Mouse (Mus musculus) MEL (cell line): ENCODE data around the gene Tomt.

ENCODE experiments used
- EP300 ChIP-seq, 2 experiments: IDR thresholded peaks; 2 replicates each; pipeline ENCODE4 v1.6.1; 2011; ENCODE audit warnings: improper control_type of control experiment in 2 of 2, low read length in 2 of 2, low read depth in 1 of 2, mild to moderate bottlenecking in 1 of 2
- GABPA ChIP-seq: IDR thresholded peaks from 2 replicates; pipeline ENCODE4 v1.6.1; 2012; ENCODE audit warnings: low read depth, mild to moderate bottlenecking, inconsistent platforms, low read length, improper control_type of control experiment, moderate library complexity
- GATA1 ChIP-seq: IDR thresholded peaks from 2 replicates; pipeline ENCODE4 v1.6.1; 2011; ENCODE audit warnings: low read depth, low read length, improper control_type of control experiment
- HCFC1 ChIP-seq: IDR thresholded peaks from 2 replicates; pipeline ENCODE4 v1.6.1; 2012; ENCODE audit warnings: low read depth, mild to moderate bottlenecking, inconsistent platforms, low read length, improper control_type of control experiment, moderate library complexity
- MEF2A ChIP-seq: IDR thresholded peaks from 2 replicates; pipeline ENCODE4 v1.6.1; 2014; ENCODE audit warnings: low read depth, mild to moderate bottlenecking, inconsistent platforms, low read length, improper control_type of control experiment; ENCODE audit not compliant: poor library complexity, insufficient replicate concordance, severe bottlenecking; ENCODE audit errors: extremely low read depth
- MXI1 ChIP-seq: IDR thresholded peaks from 2 replicates; pipeline ENCODE4 v1.6.1; 2011; ENCODE audit warnings: mild to moderate bottlenecking, low read depth, low read length, improper control_type of control experiment
- POLR2A ChIP-seq, 2 experiments: IDR thresholded peaks; 2 replicates each; pipeline ENCODE4 v1.6.1; 2011 to 2012; ENCODE audit warnings: low read length in 2 of 2, mild to moderate bottlenecking in 2 of 2, control low read depth in 1 of 2, improper control_type of control experiment in 1 of 2, low read depth in 1 of 2, moderate library complexity in 1 of 2; ENCODE audit not compliant: control insufficient read depth in 1 of 2, insufficient read depth in 1 of 2, poor library complexity in 1 of 2

DNA sequence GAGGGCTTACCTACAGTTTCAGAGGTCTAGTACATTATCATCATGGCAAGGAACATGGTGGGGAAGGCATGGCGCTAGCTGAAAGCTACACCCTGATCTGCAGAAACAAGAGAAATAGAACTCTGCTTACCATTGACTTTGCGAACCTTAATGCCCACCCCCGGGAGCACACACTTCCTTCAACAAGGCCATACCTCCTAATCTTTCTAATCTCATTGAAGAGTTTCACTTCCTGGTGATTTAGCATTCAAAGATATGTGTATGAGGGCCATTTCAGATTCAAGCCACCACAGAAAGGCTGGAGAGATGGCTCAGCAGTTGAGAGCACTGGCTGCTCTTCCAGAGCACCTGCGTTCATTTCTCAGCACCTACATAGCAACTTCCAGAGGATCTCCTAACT is 49.1 kb downstream of the Tomt start, which contains the start of gene Folr2:
- TF ChIP-seq GABPA (no peak), MXI1 (no peak), HCFC1 (no peak), MEF2A (no peak), EP300 (IDR thresholded peaks at IDR 0.05; ENCODE audit: low read depth in 1 of 2, low read length in 2 of 2) (no peak), POLR2A (IDR thresholded peaks at IDR 0.05; ENCODE audit: control insufficient read depth in 1 of 2, insufficient read depth in 1 of 2, low read depth in 1 of 2, low read length in 2 of 2, poor library complexity in 1 of 2) (no peak), GATA1 (no peak)
